Mouse (Mus musculus) naive thymus-derived CD4-positive, alpha-beta T cell, adult 2 months (primary cell): ENCODE measurements around the gene Atpaf1.

Experiments used
- DNase-seq: peaks from one replicate; pipeline ENCODE4 v3.0.0-alpha.2; 2011; ENCODE audit warnings: low read depth

Atpaf1 gene

GRCm38 (mm10) chr4:115812326-115812725 lies 27.7 kb downstream of the Atpaf1 start:
- no peak for DNase-seq

- no peak for DNase-seq
Measured at GRCm38 (mm10) chr4:115815606-115816005, 31.0 kb downstream of the Atpaf1 start.

DNA sequence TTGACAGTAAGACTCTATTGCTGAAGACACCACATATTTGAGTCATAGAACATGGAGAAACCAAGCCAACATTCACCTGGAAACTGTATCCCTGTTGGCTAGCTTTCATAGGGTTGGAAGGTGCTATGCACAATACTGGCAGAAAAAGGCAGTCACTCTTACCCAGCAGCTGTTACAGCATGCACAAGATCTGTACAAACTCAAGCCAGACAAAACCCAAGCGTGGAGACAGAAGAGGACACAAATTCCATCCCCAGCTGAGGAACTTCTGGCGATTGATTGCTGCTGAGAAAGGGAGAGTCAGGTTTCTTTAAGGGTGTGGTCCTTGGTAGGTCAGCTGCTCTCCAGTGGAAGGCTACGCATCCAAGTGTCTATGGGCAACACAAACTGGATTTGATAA lies 35.6 kb downstream of the Atpaf1 start:
- no peak for DNase-seq

- DNase-seq: no peak
Measured at GRCm38 (mm10) chr4:115820944-115821343, 36.3 kb downstream of the Atpaf1 start.

GRCm38 (mm10) chr4:115821431-115821830 lies 36.8 kb downstream of the Atpaf1 start:
- DNase-seq: no peak

DNA sequence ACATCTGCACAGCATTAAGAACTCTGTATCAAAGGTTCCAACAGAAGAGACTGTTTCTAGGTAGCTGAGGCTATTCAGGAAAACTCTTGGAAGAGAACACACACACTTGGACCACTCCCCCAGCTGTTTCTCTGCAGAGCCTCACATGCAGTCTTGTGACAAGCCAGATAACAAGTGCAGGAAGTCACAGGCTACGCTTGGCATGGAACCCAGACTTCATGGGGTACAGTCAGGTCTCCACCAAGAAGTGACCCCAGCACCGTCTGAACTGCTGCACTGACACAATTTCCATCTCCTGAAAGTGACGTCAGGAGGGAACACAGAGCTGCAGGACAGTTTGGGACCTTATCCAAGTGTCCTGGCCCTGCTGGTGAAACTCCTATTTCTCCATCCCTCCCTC lies 37.3 kb downstream of the Atpaf1 start:
- DNase-seq: no peak

DNA sequence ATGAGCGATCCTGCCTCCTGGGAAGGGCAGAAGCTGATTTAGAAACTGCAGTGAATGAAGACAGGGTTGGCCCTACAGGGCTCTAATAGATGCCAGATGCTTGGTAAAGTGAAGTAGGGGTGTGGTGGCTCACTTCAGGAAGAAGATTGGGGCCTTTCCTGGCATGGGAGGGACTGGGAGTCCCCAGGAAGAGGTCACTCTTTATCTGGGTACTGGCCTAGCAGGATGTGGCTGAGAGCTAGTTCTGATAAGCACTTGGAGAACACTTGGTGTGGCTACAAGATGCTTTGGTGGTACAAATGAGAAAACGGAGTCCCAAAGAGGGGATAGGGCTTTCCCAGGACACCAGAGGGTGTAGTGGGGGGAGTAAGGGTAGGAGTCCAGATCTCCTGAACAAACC lies 39.6 kb downstream of the Atpaf1 start:
- no peak for DNase-seq

- DNase-seq: no peak
Measured at GRCm38 (mm10) chr4:115825271-115825670, 40.7 kb downstream of the Atpaf1 start.

- no peak for DNase-seq
Measured at GRCm38 (mm10) chr4:115827066-115827465, 42.5 kb downstream of the Atpaf1 start.

DNA sequence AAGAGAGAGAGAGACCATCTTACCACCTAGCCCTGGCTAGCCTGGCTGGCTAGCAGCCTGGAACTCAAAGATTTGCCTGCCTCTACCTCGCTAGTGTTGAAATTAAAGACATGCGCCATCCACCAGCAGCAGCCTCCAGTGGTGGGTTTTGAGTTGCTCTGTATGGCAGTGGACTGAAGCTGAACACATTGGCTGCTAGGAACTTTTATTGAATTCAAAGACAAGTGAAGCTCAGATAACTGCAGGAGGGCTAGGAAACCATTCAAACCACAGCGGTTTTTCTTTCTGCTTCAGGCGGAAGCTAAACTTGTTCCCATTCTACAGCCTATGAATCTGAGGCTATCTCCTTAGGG lies 42.9 kb downstream of the Atpaf1 start:
- DNase-seq: no peak

GRCm38 (mm10) chr4:115827888-115828571 lies 43.4 kb downstream of the Atpaf1 start, which contains the start of gene Mob3c:
Gene Mob3c, plus strand, starts transcription at chr4:115828092.
- DNase-seq: peak; percentile 66

GRCm38 (mm10) chr4:115828572-115828902 lies 43.9 kb downstream of the Atpaf1 start:
- DNase-seq: no peak

DNA sequence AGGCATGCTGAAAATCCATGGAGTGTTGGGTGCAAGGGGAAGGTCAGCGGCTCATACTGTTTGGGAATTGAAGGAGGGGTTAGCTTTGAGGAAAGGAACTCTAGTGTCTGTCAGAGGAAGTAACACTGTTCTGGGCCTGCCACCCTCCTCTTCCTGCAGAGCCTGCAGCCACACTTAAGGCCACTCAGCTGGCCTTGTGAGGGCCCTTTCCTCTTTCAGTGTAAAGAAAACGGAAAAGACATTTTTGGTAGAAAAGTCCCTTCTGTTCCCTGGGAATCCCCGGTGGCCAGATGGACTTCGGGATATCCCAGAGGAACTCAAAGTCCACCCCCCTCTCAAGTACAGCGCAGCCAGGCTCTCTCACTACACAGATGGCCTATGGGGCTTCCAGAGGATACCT lies 45.9 kb downstream of the Atpaf1 start:
- no peak for DNase-seq

DNA sequence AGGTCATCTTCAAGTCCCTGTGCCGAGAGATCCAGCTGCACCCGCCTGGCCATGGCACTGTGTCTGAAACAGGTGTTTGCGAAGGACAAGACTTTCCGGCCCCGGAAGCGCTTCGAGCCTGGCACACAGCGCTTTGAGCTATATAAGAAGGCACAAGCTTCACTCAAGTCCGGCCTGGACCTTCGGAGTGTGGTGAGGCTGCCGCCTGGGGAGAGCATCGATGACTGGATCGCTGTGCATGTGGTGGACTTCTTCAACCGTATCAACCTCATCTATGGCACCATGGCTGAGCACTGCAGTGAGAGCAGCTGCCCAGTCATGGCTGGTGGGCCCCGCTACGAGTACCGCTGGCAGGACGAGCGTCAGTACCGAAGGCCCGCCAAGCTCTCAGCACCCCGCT lies 46.6 kb downstream of the Atpaf1 start:
- DNase-seq: no peak

DNA sequence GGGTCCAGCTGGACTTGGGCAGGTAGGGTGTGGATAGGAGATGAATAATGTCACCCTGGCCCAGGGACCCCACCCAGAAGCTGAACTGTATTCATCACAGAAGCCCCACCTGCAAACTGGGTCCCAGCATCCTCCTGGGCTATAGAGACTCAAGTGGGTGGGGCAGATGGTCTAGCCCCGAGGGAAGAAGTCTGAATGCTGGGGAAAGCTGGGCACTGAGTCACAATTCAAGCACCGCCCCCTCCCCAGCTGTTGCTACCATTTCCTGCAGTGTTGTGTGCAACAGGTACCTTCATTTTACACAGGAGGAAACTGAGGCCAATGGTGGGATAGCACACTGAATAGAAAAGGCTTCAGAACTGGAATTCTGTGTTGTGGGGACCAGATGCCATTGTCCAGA lies 47.4 kb downstream of the Atpaf1 start:
- DNase-seq: no peak

GRCm38 (mm10) chr4:115835576-115835975 lies 51.0 kb downstream of the Atpaf1 start:
- DNase-seq: no peak

- DNase-seq: peak; percentile 45
Measured at GRCm38 (mm10) chr4:115838196-115838595, 53.6 kb downstream of the Atpaf1 start.

DNA sequence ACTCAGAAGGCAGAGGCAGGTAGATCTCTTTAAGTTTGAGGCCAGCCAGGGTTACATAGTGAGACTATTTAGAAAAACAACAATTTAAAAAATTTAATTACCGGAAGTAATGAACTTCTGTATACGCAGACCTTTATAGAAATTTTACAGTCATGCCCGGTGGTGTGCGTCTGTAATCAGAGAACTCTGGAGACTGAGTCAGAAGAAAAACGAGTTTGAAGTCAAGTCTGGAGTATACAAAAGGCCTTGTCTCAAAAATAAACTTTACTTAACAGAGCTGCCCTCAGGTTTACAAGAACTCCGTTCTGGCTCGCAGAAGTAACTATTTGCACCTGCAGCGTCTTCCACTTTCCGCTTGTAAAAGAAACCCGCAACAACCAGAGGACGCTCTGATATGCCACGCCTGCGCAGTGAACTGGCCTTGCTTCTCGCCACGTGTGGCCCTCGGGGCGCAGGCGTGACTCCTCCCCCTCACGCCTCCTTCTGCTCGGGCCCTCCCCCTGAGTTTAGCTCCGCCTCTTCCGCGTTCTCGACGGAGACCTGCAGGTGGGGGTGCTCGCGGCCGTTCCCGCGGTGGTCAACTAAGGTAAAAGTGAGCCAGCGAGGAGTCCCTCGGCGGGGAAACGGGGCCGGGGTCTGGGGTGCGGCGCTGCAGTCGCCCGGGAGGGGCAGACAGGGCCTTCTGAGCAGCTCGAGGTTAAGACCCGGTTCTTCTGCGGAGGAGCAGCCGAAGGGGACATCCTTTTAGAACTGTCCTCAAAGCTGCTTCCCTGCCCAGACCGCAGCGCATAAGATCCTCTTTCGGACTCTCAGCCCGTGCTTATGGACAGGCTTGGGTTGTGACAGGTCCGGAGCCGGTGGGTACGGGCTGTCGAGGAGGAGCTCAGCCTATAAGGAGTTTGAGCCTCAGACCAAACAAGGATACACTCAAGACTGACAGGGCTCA lies 54.4 kb downstream of the Atpaf1 start, which contains the start of gene Mknk1:
Gene Mknk1, plus strand, starts transcription at position 503 of the 946 bp plus-strand sequence.
- DNase-seq: peak; percentile 98

- no peak for DNase-seq
Measured at GRCm38 (mm10) chr4:115839956-115840355, 55.3 kb downstream of the Atpaf1 start.

DNA sequence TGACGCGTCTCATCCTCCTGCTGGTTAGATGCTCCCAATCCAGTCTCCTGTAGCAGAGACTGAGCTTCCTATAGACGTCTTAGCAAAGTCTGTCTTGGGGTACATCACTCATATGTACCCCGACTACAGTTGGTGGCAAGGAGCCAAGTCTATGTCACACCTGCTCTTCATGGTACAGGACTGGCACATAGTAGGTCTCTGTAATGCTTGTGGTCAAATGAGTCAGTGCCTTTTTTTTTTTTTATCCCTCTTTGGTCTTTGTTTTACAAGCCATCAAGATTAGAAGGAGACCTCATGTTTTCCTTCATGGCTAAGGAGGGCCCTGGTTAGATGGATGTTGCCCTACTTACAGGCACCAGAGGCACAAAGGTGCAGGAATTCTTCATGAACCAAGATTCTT lies 56.2 kb downstream of the Atpaf1 start:
- DNase-seq: no peak

DNA sequence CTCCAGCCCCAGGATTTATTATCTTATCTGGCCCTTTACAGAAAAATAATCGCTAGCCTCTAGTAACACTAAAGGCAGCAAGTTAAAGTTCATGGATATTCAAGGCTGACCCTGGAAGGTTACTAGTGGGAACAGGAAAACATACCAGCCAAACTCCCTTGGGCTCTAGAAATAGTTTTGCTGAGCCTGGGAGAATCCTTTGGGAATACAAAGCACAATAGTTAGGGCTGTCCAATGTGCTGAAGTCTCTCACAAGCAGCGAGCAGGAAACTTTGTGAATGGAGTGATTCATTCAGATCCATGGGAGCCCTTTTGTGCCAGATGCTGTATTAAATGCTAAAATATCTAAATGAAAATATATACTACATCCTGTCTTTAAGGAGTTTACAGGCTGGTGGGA lies 62.0 kb downstream of the Atpaf1 start:
- DNase-seq: no peak

DNA sequence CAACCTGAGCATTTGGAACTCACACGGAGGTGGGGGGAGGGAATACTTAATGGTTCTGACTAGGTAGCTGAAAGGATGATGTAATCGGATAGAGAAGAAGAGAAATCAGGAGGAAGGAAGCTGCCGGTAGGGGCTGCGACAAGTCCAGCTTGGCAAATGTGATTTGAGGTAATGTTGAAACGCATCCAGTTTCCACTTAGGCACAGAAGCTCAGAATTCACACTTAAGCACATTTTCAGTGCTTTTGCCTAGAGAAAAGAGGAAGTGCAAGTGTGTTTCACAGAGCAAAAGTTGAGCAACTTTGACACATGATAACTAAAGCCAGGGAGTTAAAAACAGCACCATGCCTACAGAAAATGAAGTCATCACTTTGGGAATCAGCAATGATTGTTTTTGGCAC lies 62.8 kb downstream of the Atpaf1 start:
- no peak for DNase-seq

GRCm38 (mm10) chr4:115848083-115848482 lies 63.5 kb downstream of the Atpaf1 start:
- no peak for DNase-seq
